Mouse (Mus musculus) heart, postnatal 0 days (tissue): ENCODE results near the gene Pepd. TPM values are rescaled to one million over a fixed set of nuclear protein-coding genes. Genes with fewer than 3 reads are reported as not detected.

Experiments used
- ATAC-seq: fragments of 200-750 bp; cut with Nextera tagmentation; 2 replicates; pipeline ENCODE4 v1.8.0; 2017; ENCODE audit warnings: low read depth, moderate number of reproducible peaks, moderate library complexity; ENCODE audit not compliant: insufficient read depth
- DNase-seq: peaks from one replicate; pipeline ENCODE4 v3.0.0-alpha.2; 2016; ENCODE audit warnings: low spot score
- H3K27ac ChIP-seq: fragments of 300-500 bp; sonication (generic); 2 replicates; pipeline ENCODE4 v1.5.1; 2014; ENCODE audit warnings: low read depth, mild to moderate bottlenecking
- H3K27me3 ChIP-seq: fragments of 300-500 bp; sonication (generic); 2 replicates; pipeline ENCODE4 v1.6.1; 2014; ENCODE audit warnings: low read length, mixed read lengths; ENCODE audit not compliant: control insufficient read depth, insufficient read depth
- H3K36me3 ChIP-seq: fragments of 300-500 bp; sonication (generic); replicated peaks from 2 replicates; pipeline ENCODE4 v1.6.1; 2014; ENCODE audit warnings: low read length, mixed read lengths; ENCODE audit not compliant: control insufficient read depth, insufficient read depth
- H3K4me1 ChIP-seq: fragments of 300-500 bp; sonication (generic); 2 replicates; pipeline ENCODE4 v1.6.1; 2014; ENCODE audit warnings: antibody characterized with exemption; ENCODE audit not compliant: control insufficient read depth, insufficient read depth
- H3K4me2 ChIP-seq: fragments of 300-500 bp; sonication (generic); 2 replicates; pipeline ENCODE4 v1.6.1; 2014; ENCODE audit warnings: low read depth, mild to moderate bottlenecking, low read length, moderate library complexity
- H3K4me3 ChIP-seq: fragments of 300-500 bp; sonication (generic); 2 replicates; pipeline ENCODE4 v1.5.1; 2014; ENCODE audit warnings: low read depth, low read length
- H3K9ac ChIP-seq: fragments of 300-500 bp; sonication (generic); replicated peaks from 2 replicates; pipeline ENCODE4 v1.6.1; 2014; ENCODE audit warnings: low read depth, low read length, mixed read lengths
- H3K9me3 ChIP-seq: fragments of 300-500 bp; sonication (generic); replicated peaks from 2 replicates; pipeline ENCODE4 v1.6.1; 2016; ENCODE audit warnings: low read length; ENCODE audit not compliant: control insufficient read depth
- CTCF ChIP-seq: IDR thresholded peaks from 2 replicates; pipeline ENCODE4 v1.5.1; 2016; ENCODE audit warnings: antibody characterized with exemption, control low read depth, low read depth
- EP300 ChIP-seq: IDR thresholded peaks from 2 replicates; pipeline ENCODE4 v1.6.1; 2016; ENCODE audit warnings: antibody characterized with exemption, low read depth
- WGBS: fragments of 180-500 bp; shearing (Covaris S2); extraction: QIAGEN DNeasy Blood & Tissue Kit; methylation state at CpG from one replicate; pipeline ENCODE4 v1.1.7; 2014; 5-methylcytosine and 5-hydroxymethylcytosine counted together
- polyA plus RNA-seq: library from polyadenylated mRNA; unstranded; fragments of >200 nt; fragmentation: Nextera tagmentation; extraction: Ambion mirVana; gene quantifications from 2 replicates; pipeline ENCODE4 v1.2.1, GENCODE M21; 2015
- total RNA-seq: library from RNA; depleted of rRNA; stranded (reverse); fragments of >200 nt; gene quantifications from 2 replicates; pipeline ENCODE4 v1.2.3, GENCODE M21; 2014; ENCODE audit warnings: low replicate concordance

Pepd gene
- total and polyA plus RNA-seq, 2 experiments from 2014 or later: 37.1 to 43.0 TPM

DNA sequence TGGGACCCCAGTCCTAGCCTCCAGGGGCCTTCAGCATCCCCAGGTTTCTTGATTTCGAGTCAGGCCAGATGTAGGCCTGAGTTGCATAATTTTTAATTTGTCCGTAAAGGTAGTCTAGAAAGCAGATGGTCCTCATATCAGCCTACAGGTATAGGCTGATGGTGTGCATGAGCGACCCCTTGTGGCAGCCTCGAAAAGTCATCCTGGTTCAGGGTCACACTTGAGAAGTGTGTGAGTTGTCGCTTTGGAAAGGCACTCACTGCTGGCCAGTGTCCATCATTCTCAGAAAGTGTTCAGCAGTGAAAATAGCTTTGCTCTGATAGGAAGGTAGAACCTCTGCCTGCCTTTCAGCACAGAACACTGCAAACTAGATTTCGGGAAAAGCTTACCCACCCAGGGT lies 88.7 kb downstream of the Pepd start:
- TF ChIP-seq EP300: no peak
- TF ChIP-seq CTCF: peak; percentile 75
- DNase-seq: peak; percentile 51
- Histone ChIP-seq H3K27ac (no peak overlapping the region), H3K27me3 (no peaks in the 10 kb centered on the region), H3K4me2 (no peak overlapping the region), H3K4me3 (no peak overlapping the region), H3K36me3 (no peaks in the 10 kb centered on the region), H3K4me1 (no peaks in the 10 kb centered on the region), H3K9ac (no peak overlapping the region), H3K9me3 (no peaks in the 10 kb centered on the region)
- ATAC-seq: peak; percentile 62
- WGBS: 36% methylated on average over 6 of the region's 6 CpGs

DNA sequence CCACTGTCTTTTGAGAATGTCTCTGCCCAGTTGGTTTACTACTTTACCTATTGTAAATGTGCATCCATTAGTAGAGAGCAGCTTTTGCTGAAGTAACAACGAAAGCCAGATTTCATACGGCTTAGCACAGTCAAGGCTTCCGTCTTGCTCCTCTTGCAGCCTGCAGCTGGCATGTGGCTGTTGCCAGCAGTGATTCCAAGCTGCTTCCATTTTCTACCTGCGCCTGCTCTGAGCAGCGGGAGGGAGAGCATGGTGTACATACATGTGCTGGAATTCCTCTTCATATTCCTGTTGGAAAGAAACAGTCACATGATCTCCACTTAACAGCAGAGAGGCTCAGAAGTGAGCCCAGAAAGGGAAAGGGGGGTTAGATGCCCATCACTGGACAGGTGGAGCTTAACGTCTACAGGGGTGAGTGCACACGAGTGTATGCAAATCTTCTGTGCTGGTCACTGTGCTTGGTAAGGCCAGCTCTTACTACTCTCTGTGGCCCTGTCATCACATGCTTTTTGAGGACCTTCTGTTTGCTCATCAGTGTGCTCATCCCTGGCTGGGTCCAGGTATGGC lies 91.1 kb downstream of the Pepd start:
- WGBS: 73% methylated on average over 7 of the region's 7 CpGs

DNA sequence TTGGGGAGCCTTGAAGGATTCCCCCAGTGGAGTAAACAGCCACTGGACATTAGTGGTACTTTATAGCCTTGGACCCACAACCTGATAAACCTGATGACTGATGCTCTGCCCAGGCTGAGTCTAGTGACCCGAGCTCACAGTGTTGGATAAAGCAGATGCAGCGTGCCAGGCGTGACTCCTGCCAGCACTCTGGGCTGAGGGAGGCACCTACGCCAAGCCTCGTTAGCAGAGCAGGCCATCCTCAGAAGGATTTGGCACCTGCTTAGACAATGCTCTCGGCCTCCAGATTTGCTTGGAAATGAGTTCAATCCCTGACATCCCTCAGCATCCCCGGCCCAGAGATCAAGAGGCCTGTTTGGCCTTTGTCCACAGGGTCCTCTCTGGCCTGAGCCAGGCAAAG lies 94.5 kb downstream of the Pepd start:
- Histone ChIP-seq H3K4me1 (peaks cover 3% of the 10 kb centered on the region; the same call in 1 of the 2 replicates), H3K27me3 (no peaks in the 10 kb centered on the region), H3K4me2 (no peak overlapping the region), H3K9me3 (no peaks in the 10 kb centered on the region), H3K27ac (no peak overlapping the region), H3K9ac (no peak overlapping the region), H3K36me3 (no peaks in the 10 kb centered on the region), H3K4me3 (no peak overlapping the region)
- no peak for ATAC-seq
- no peak for TF ChIP-seq CTCF
- TF ChIP-seq EP300: no peak
- WGBS: 84% methylated on average over 7 of the region's 7 CpGs
- DNase-seq: no peak

More for the DNA sequence above, 91.1 kb downstream of the Pepd start:
- H3K27ac ChIP-seq: no peak overlapping the region
- no peaks in the 10 kb centered on the region for H3K9me3 ChIP-seq
- no peak overlapping the region for H3K4me2 ChIP-seq
- ATAC-seq (no peak), DNase-seq (no peak)
- no peak overlapping the region for H3K4me3 ChIP-seq
- H3K4me1 ChIP-seq: no peaks in the 10 kb centered on the region
- TF ChIP-seq EP300: no peak
- TF ChIP-seq CTCF: no peak
- H3K9ac ChIP-seq: no peak overlapping the region
- H3K36me3 ChIP-seq: no peaks in the 10 kb centered on the region
- H3K27me3 ChIP-seq: no peaks in the 10 kb centered on the region

DNA sequence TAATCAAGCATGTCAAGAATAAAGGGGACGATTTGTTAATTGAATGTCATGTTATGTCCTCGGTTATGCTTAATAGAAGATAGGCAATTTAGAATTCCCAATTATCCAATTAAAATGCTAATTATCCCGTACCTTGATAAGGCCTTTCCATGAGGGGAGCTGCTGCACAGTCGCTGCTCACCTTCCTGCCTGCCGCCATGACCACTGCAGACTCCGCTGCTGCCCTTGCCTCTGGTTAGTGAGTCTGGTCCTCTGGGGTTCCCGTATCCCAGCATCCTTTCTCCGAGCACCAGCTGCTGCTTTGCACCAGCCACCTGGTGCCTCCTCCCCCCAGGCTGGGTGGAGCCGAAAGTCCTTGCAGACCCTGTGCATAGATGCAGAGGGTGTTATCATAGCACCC lies 101.0 kb downstream of the Pepd start:
- TF ChIP-seq EP300: no peak
- TF ChIP-seq CTCF: no peak
- ATAC-seq (no peak), DNase-seq (no peak)
- H3K27me3 ChIP-seq: no peaks in the 10 kb centered on the region
- peaks cover 19% of the 10 kb centered on the region for H3K4me1 ChIP-seq
- no peak overlapping the region for H3K4me2 ChIP-seq
- H3K27ac ChIP-seq: no peak overlapping the region
- 83% methylated on average over 9 of the region's 9 CpGs for WGBS
- no peak overlapping the region for H3K4me3 ChIP-seq
- H3K9ac ChIP-seq: no peak overlapping the region
- H3K36me3 ChIP-seq: no peaks in the 10 kb centered on the region
- H3K9me3 ChIP-seq: no peaks in the 10 kb centered on the region

DNA sequence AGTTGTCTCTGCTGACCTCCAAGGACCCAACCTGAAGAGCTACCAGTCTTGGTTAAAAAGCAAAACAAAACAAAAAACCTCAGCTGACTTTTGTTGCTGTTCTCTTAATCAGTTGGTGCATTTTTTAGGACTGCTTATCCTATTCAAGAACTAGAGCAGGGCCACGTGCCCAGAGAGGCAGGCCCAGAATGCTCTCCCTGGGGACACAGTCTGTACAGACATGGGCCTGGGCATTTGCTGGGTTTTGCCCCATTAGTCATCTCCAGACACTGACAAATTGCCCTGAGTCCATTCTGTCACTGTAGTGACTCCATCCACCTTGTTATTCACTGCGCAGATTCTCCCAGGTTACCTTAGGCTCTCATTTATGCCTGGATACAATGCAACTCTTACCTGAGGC lies 103.1 kb downstream of the Pepd start:
- Histone ChIP-seq H3K9me3 (no peaks in the 10 kb centered on the region), H3K9ac (no peak overlapping the region), H3K27ac (no peak overlapping the region), H3K4me3 (no peak overlapping the region), H3K27me3 (no peaks in the 10 kb centered on the region), H3K4me1 (peaks cover 19% of the 10 kb centered on the region), H3K36me3 (no peaks in the 10 kb centered on the region), H3K4me2 (no peak overlapping the region)
- DNase-seq (no peak), ATAC-seq (no peak)
- 64% methylated on average over 2 of the region's 2 CpGs for WGBS
- no peak for TF ChIP-seq CTCF
- no peak for TF ChIP-seq EP300

DNA sequence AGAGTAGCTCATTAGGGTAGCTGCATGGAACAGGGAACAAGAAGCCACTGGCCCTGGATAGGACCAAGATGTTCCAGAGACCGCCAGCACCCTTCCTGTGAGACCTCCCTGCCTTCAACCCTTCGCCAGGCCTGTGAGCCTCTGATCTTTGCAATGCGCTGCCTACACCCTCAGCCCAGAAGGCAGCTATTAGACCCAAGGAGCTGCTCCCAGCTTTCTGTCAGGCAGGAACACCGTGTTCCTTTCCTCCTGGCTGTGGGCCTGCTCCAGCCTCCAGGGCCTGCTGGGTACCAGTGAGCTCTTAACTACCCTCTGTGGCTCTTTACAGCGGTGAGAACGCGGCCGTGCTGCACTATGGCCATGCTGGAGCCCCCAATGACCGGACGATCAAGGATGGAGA lies 109.2 kb downstream of the Pepd start:
- Histone ChIP-seq H3K4me1 (no peaks in the 10 kb centered on the region), H3K36me3 (no peaks in the 10 kb centered on the region), H3K4me3 (no peak overlapping the region), H3K9me3 (no peaks in the 10 kb centered on the region), H3K27ac (no peak overlapping the region), H3K4me2 (no peak overlapping the region), H3K9ac (no peak overlapping the region), H3K27me3 (no peaks in the 10 kb centered on the region)
- DNase-seq (no peak), ATAC-seq (no peak)
- 89% methylated on average over 10 of the region's 10 CpGs for WGBS
- TF ChIP-seq EP300: no peak
- no peak for TF ChIP-seq CTCF
